Mouse (Mus musculus) heart, postnatal 0 days (tissue): ENCODE results near the gene Agpat2. TPM values are rescaled to one million over a fixed set of nuclear protein-coding genes. Genes with fewer than 3 reads are reported as not detected.
A peak's percentile ranks its signal among the peaks of the same experiment; 100 is the strongest.

Source experiments
- ATAC-seq: fragments of 200-750 bp; cut with Nextera tagmentation; 2 replicates; pipeline ENCODE4 v1.8.0; 2017; ENCODE audit warnings: low read depth, moderate number of reproducible peaks, moderate library complexity; ENCODE audit not compliant: insufficient read depth
- DNase-seq: peaks from one replicate; pipeline ENCODE4 v3.0.0-alpha.2; 2016; ENCODE audit warnings: low spot score
- H3K27ac ChIP-seq: fragments of 300-500 bp; sonication (generic); 2 replicates; pipeline ENCODE4 v1.5.1; 2014; ENCODE audit warnings: low read depth, mild to moderate bottlenecking
- H3K27me3 ChIP-seq: fragments of 300-500 bp; sonication (generic); 2 replicates; pipeline ENCODE4 v1.6.1; 2014; ENCODE audit warnings: low read length, mixed read lengths; ENCODE audit not compliant: control insufficient read depth, insufficient read depth
- H3K36me3 ChIP-seq: fragments of 300-500 bp; sonication (generic); replicated peaks from 2 replicates; pipeline ENCODE4 v1.6.1; 2014; ENCODE audit warnings: low read length, mixed read lengths; ENCODE audit not compliant: control insufficient read depth, insufficient read depth
- H3K4me1 ChIP-seq: fragments of 300-500 bp; sonication (generic); 2 replicates; pipeline ENCODE4 v1.6.1; 2014; ENCODE audit warnings: antibody characterized with exemption; ENCODE audit not compliant: control insufficient read depth, insufficient read depth
- H3K4me2 ChIP-seq: fragments of 300-500 bp; sonication (generic); 2 replicates; pipeline ENCODE4 v1.6.1; 2014; ENCODE audit warnings: low read depth, mild to moderate bottlenecking, low read length, moderate library complexity
- H3K4me3 ChIP-seq: fragments of 300-500 bp; sonication (generic); 2 replicates; pipeline ENCODE4 v1.5.1; 2014; ENCODE audit warnings: low read depth, low read length
- H3K9ac ChIP-seq: fragments of 300-500 bp; sonication (generic); replicated peaks from 2 replicates; pipeline ENCODE4 v1.6.1; 2014; ENCODE audit warnings: low read depth, low read length, mixed read lengths
- H3K9me3 ChIP-seq: fragments of 300-500 bp; sonication (generic); replicated peaks from 2 replicates; pipeline ENCODE4 v1.6.1; 2016; ENCODE audit warnings: low read length; ENCODE audit not compliant: control insufficient read depth
- CTCF ChIP-seq: IDR thresholded peaks from 2 replicates; pipeline ENCODE4 v1.5.1; 2016; ENCODE audit warnings: antibody characterized with exemption, control low read depth, low read depth
- EP300 ChIP-seq: IDR thresholded peaks from 2 replicates; pipeline ENCODE4 v1.6.1; 2016; ENCODE audit warnings: antibody characterized with exemption, low read depth
- WGBS: fragments of 180-500 bp; shearing (Covaris S2); extraction: QIAGEN DNeasy Blood & Tissue Kit; methylation state at CpG from one replicate; pipeline ENCODE4 v1.1.7; 2014; 5-methylcytosine and 5-hydroxymethylcytosine counted together
- polyA plus RNA-seq: library from polyadenylated mRNA; unstranded; fragments of >200 nt; fragmentation: Nextera tagmentation; extraction: Ambion mirVana; gene quantifications from 2 replicates; pipeline ENCODE4 v1.2.1, GENCODE M21; 2015
- total RNA-seq: library from RNA; depleted of rRNA; stranded (reverse); fragments of >200 nt; gene quantifications from 2 replicates; pipeline ENCODE4 v1.2.3, GENCODE M21; 2014; ENCODE audit warnings: low replicate concordance

Gene Agpat2
- total and polyA plus RNA-seq, 2 experiments from 2014 or later = 24.1 to 41.0 TPM

GRCm38 (mm10) chr2:26594461-26594933 lies 9.7 kb downstream of the Agpat2 start:
- Histone ChIP-seq H3K9ac (no peak overlapping the region), H3K27me3 (no peaks in the 10 kb centered on the region), H3K4me1 (0 out of 2 replicates have a peak, but pooled peaks cover 4% of the 10 kb centered on the region), H3K4me3 (no peak overlapping the region), H3K9me3 (no peaks in the 10 kb centered on the region), H3K4me2 (no peak overlapping the region), H3K27ac (no peak overlapping the region), H3K36me3 (peaks cover 32% of the 10 kb centered on the region)
- TF ChIP-seq CTCF (no peak), EP300 (no peak)
- DNase-seq (no peak), ATAC-seq (0 out of 2 replicates have a peak, but pooled peaks have one; percentile 1)
- WGBS = 70% methylated on average over 7 of the region's 7 CpGs

- H3K4me3 ChIP-seq = no peak overlapping the region
- peaks cover 32% of the 10 kb centered on the region for H3K36me3 ChIP-seq
- no peaks in the 10 kb centered on the region for H3K9me3 ChIP-seq
- DNase-seq (no peak), ATAC-seq (peak; percentile 19; the same call in 1 of the 2 replicates)
- H3K27me3 ChIP-seq = no peaks in the 10 kb centered on the region
- WGBS = 56% methylated on average over 9 of the region's 9 CpGs
- 0 out of 2 replicates have a peak, but pooled peaks cover 4% of the 10 kb centered on the region for H3K4me1 ChIP-seq
- TF ChIP-seq EP300 = no peak
- peak; percentile 40 for TF ChIP-seq CTCF
- H3K27ac ChIP-seq = no peak overlapping the region
- H3K4me2 ChIP-seq = no peak overlapping the region
- no peak overlapping the region for H3K9ac ChIP-seq
Measured at GRCm38 (mm10) chr2:26594022-26594346, 10.2 kb downstream of the Agpat2 start.

GRCm38 (mm10) chr2:26593211-26594021 lies 10.8 kb downstream of the Agpat2 start:
- Histone ChIP-seq H3K36me3 (peaks cover 32% of the 10 kb centered on the region), H3K4me2 (no peak overlapping the region), H3K27me3 (no peaks in the 10 kb centered on the region), H3K9ac (no peak overlapping the region), H3K9me3 (no peaks in the 10 kb centered on the region), H3K4me3 (no peak overlapping the region), H3K27ac (no peak overlapping the region; the same call in 1 of the 2 replicates), H3K4me1 (0 out of 2 replicates have a peak, but pooled peaks cover 4% of the 10 kb centered on the region)
- TF ChIP-seq CTCF (no peak), EP300 (peak; percentile 36; the same call in 1 of the 2 replicates)
- DNase-seq (no peak), ATAC-seq (no peak)
- 63% methylated on average over 9 of the region's 9 CpGs for WGBS

- Histone ChIP-seq H3K9ac (0 out of 2 replicates have a peak overlapping the region, but pooled peaks have one; percentile 77), H3K4me3 (peak overlapping the region; percentile 12; the same call in 1 of the 2 replicates), H3K4me2 (peak overlapping the region; percentile 78), H3K9me3 (no peaks in the 10 kb centered on the region), H3K36me3 (peaks cover 32% of the 10 kb centered on the region), H3K27me3 (no peaks in the 10 kb centered on the region), H3K4me1 (peaks cover 9% of the 10 kb centered on the region; the same call in 1 of the 2 replicates), H3K27ac (no peak overlapping the region)
- DNase-seq (no peak), ATAC-seq (no peak)
- TF ChIP-seq CTCF = no peak
- no peak for TF ChIP-seq EP300
- 65% methylated on average over 12 of the region's 12 CpGs for whole genome bisulfite sequencing
Measured at GRCm38 (mm10) chr2:26591416-26591815, 12.8 kb downstream of the Agpat2 start.

- Histone ChIP-seq H3K4me3 (peak overlapping the region; percentile 12), H3K36me3 (peaks cover 32% of the 10 kb centered on the region), H3K9me3 (no peaks in the 10 kb centered on the region), H3K9ac (peak overlapping the region; percentile 77; the same call in 1 of the 2 replicates), H3K27ac (no peak overlapping the region), H3K4me1 (peaks cover 12% of the 10 kb centered on the region; the same call in 1 of the 2 replicates), H3K27me3 (no peaks in the 10 kb centered on the region), H3K4me2 (peak overlapping the region; percentile 78)
- TF ChIP-seq EP300 = no peak
- no peak for TF ChIP-seq CTCF
- 78% methylated on average over 7 of the region's 7 CpGs for WGBS
- DNase-seq (no peak), ATAC-seq (no peak)
Measured at GRCm38 (mm10) chr2:26590962-26591361, 13.3 kb downstream of the Agpat2 start.
